In genomic region chr6:112489910-112490559, GRCm38 (mm10) we compare ENCODE assay signal across 8 mouse cellular contexts. TPM values are rescaled to one million over a fixed set of nuclear protein-coding genes. Genes with fewer than 3 reads are reported as not detected.
DNase-seq lines count a peak whose midpoint lies in the region; ATAC-seq and TF ChIP-seq lines count a peak whose summit lies in the region.

Gene Oxtr, minus strand, starts transcription at chr6:112489943.

- peak; percentile 22 for DNase-seq in embryo, embryonic 10 days (ENCODE audit: low spot score)
- DNase-seq in embryo, embryonic 10.5 days (ENCODE audit: low spot score), result no peak
- DNase-seq in forebrain, embryonic 14.5 days (ENCODE audit: low spot score), result peak; percentile 13
- no peak for DNase-seq in liver, embryonic 14.5 days (ENCODE audit: low read depth in 3 of 3, low spot score in 3 of 3)
- DNase-seq in cerebellum, postnatal 10 days, result no peak
- no peak for DNase-seq in spleen, adult 18-20 months
- DNase-seq in frontal cortex, postnatal 14 days (ENCODE audit: low spot score in 2 of 2), result no peak

- H3K4me3 ChIP-seq in E14TG2a.4 (replicated peaks; ENCODE audit: low read length), result peak within 1 kb of the TSS; percentile 70
- peak within 1 kb of the TSS; percentile 37 for H3K4me3 ChIP-seq in forebrain, embryonic 14.5 days (ENCODE audit: low read depth, low read length)
- H3K4me3 ChIP-seq in liver, embryonic 14.5 days (ENCODE audit: insufficient read depth in 1 of 2, low read depth in 2 of 2, low read length in 2 of 2), result peak within 1 kb of the TSS in 1 of 2 experiments; percentile 20; a peak in 1 of 4 replicates

- no peaks in the 10 kb centered on the region for H3K36me3 ChIP-seq in E14TG2a.4 (ENCODE audit: insufficient read depth, low read length)
- H3K36me3 ChIP-seq in forebrain, embryonic 14.5 days (ENCODE audit: control insufficient read depth, insufficient read depth, low read length), result no peaks in the 10 kb centered on the region
- no peaks in the 10 kb centered on the region for H3K36me3 ChIP-seq in liver, embryonic 14.5 days (replicated peaks; ENCODE audit: control insufficient read depth, insufficient read depth, low read depth)

- H3K27ac ChIP-seq in forebrain, embryonic 14.5 days (ENCODE audit: low read depth, low read length), result no peak within 1 kb of the TSS
- H3K27ac ChIP-seq in liver, embryonic 14.5 days, result no peak within 1 kb of the TSS

- H3K9ac ChIP-seq in forebrain, embryonic 14.5 days (ENCODE audit: low read length), result peak within 1 kb of the TSS; percentile 50
- no peak within 1 kb of the TSS for H3K9ac ChIP-seq in liver, embryonic 14.5 days (replicated peaks)

- H3K27me3 ChIP-seq in E14TG2a.4 (ENCODE audit: insufficient read depth, low read length), result peaks cover 78% of the 10 kb centered on the region
- H3K27me3 ChIP-seq in forebrain, embryonic 14.5 days (replicated peaks; ENCODE audit: control insufficient read depth, insufficient read depth, low read length), result peaks cover 29% of the 10 kb centered on the region
- H3K27me3 ChIP-seq in liver, embryonic 14.5 days (ENCODE audit: control insufficient read depth, insufficient read depth, low read length), result peaks cover 30% of the 10 kb centered on the region

- 8% methylated on average over 24 of the region's 24 CpGs for WGBS in forebrain, embryonic 14.5 days
- 5% methylated on average over 24 of the region's 24 CpGs for WGBS in liver, embryonic 14.5 days (ENCODE audit: insufficient replicate concordance)

- ATAC-seq in forebrain, embryonic 14.5 days, result peak; percentile 19
- ATAC-seq in liver, embryonic 14.5 days (ENCODE audit: insufficient read depth), result no peak

- TF ChIP-seq CTCF in E14TG2a.4 (conservative IDR thresholded peaks at IDR 0.05; ENCODE audit: low read length), result no peak
- TF ChIP-seq CTCF in liver, embryonic 14.5 days (IDR thresholded peaks at IDR 0.05; ENCODE audit: low read depth), result no peak

- peaks cover 16% of the 10 kb centered on the region for H3K4me1 ChIP-seq in E14TG2a.4 (replicated peaks; ENCODE audit: low read depth, low read length)
- H3K4me1 ChIP-seq in forebrain, embryonic 14.5 days (ENCODE audit: control insufficient read depth, insufficient read depth, low read length), result peaks cover 14% of the 10 kb centered on the region
- H3K4me1 ChIP-seq in liver, embryonic 14.5 days (replicated peaks; ENCODE audit: control insufficient read depth in 2 of 2, insufficient read depth in 2 of 2, low read length in 1 of 2), result no peaks in the 10 kb centered on the region

- H3K9me3 ChIP-seq in E14TG2a.4 (ENCODE audit: low read length), result peaks cover 3% of the 10 kb centered on the region; the same call in 1 of the 2 replicates
- no peaks in the 10 kb centered on the region for H3K9me3 ChIP-seq in forebrain, embryonic 14.5 days (replicated peaks; ENCODE audit: control insufficient read depth, low read length)
- no peaks in the 10 kb centered on the region for H3K9me3 ChIP-seq in liver, embryonic 14.5 days (ENCODE audit: control insufficient read depth, low read length)

- TF ChIP-seq EP300 in liver, embryonic 14.5 days (IDR thresholded peaks at IDR 0.05; ENCODE audit: low read depth), result no peak

- peak within 1 kb of the TSS; percentile 61 for H3K4me2 ChIP-seq in forebrain, embryonic 14.5 days (ENCODE audit: low read length)
- H3K4me2 ChIP-seq in liver, embryonic 14.5 days (ENCODE audit: low read depth), result peak within 1 kb of the TSS; percentile 46

RNA-seq across cellular contexts. Expression of gene Oxtr, which starts in this region (rescaled TPM):
- 0.39 and 0.70 TPM in 2 replicates for polyA plus RNA-seq in forebrain, embryonic 14.5 days (2014; fragmentation: Nextera tagmentation; extraction: Ambion mirVana)
- polyA plus RNA-seq in liver, embryonic 14.5 days (2012; rRNA removed), result 0.01 and 0.02 TPM in 2 replicates
- polyA plus RNA-seq in liver, embryonic 14.5 days (2014; fragmentation: Nextera tagmentation; extraction: Ambion mirVana), result not detected in 2 replicates

Comparison
In these comparisons a context has a peak if more than half of its experiments do, and no peak if none do; other contexts are left out.
1. Peak in DNase-seq, ATAC-seq, H3K4me3 ChIP-seq, H3K9ac ChIP-seq and H3K4me2 ChIP-seq in forebrain, embryonic 14.5 days; RNA of the gene not detected or under 1 TPM.